Mouse (Mus musculus) embryonic fibroblast, embryonic 13.5 days (primary cell): Measurements from ENCODE around the gene Rexo4.

Experiments
- CTCF ChIP-seq: IDR thresholded peaks from 2 replicates; pipeline ENCODE4 v1.5.1; 2011; ENCODE audit warnings: mild to moderate bottlenecking, control low read depth, low read length, moderate library complexity, borderline replicate concordance; ENCODE audit not compliant: insufficient read depth
- POLR2A ChIP-seq: IDR thresholded peaks from 2 replicates; pipeline ENCODE4 v1.6.1; 2011; ENCODE audit warnings: low read depth, mild to moderate bottlenecking, control low read depth, low read length, moderate library complexity

GRCm38 (mm10) chr2:26997498-26997897 is 33.3 kb upstream of the Rexo4 start:
- no peak for TF ChIP-seq CTCF
- no peak for TF ChIP-seq POLR2A
